In genomic region chr5:91961370-91961769, GRCm38 (mm10) we compare ENCODE assay signal across 8 mouse cellular contexts. TPM values are rescaled to one million over a fixed set of nuclear protein-coding genes. Genes with fewer than 3 reads are reported as not detected.
DNase-seq lines count a peak whose midpoint lies in the region; ATAC-seq and TF ChIP-seq lines count a peak whose summit lies in the region.

No protein-coding gene starts in this region.

- H3K27me3 ChIP-seq in limb, embryonic 15.5 days: no peaks in the 10 kb centered on the region
- no peaks in the 10 kb centered on the region for H3K27me3 ChIP-seq in neural tube, embryonic 12.5 days (replicated peaks)

- H3K27ac ChIP-seq in gastrocnemius, adult 2 months: peak overlapping the region; percentile 97
- peak overlapping the region; percentile 65; the same call in 1 of the 2 replicates for H3K27ac ChIP-seq in limb, embryonic 15.5 days
- H3K27ac ChIP-seq in neural tube, embryonic 12.5 days: no peak overlapping the region

- peaks cover 10% of the 10 kb centered on the region for H3K36me3 ChIP-seq in limb, embryonic 15.5 days
- peaks cover 10% of the 10 kb centered on the region for H3K36me3 ChIP-seq in neural tube, embryonic 12.5 days

- TF ChIP-seq CTCF in gastrocnemius, adult 2 months (IDR thresholded peaks at IDR 0.05): no peak

- peak overlapping the region; percentile 90 for H3K4me3 ChIP-seq in gastrocnemius, adult 2 months
- H3K4me3 ChIP-seq in limb, embryonic 15.5 days: peak overlapping the region; percentile 72
- 0 out of 2 replicates have a peak overlapping the region, but pooled peaks have one; percentile 74 for H3K4me3 ChIP-seq in neural tube, embryonic 12.5 days

- 80% methylated on average over 1 of the region's 1 CpGs for WGBS in limb, embryonic 15.5 days
- 84% methylated on average over 1 of the region's 1 CpGs for WGBS in neural tube, embryonic 12.5 days

- intact Hi-C loops in gastrocnemius, adult 2 months (cut with DNase I): loop anchor here (5.0 to 10.0 kb wide), 2 partner anchors 156 to 1303 kb away; partner anchors contain the start of gene Ccng2
- intact Hi-C loops in heart, postnatal 10 days (cut with DNase I): loop anchor here (5.0 kb wide), 1 partner anchor 156 kb away; no protein-coding TSS in a partner anchor
- intact Hi-C loops in gastrocnemius, postnatal 14 days (cut with DNase I; ENCODE audit: low total_unique reads): loop anchor here (5.0 kb wide), 1 partner anchor 156 kb away; no protein-coding TSS in a partner anchor

- peaks cover 21% of the 10 kb centered on the region for H3K4me1 ChIP-seq in limb, embryonic 15.5 days
- peaks cover 18% of the 10 kb centered on the region for H3K4me1 ChIP-seq in neural tube, embryonic 12.5 days

- DNase-seq in gastrocnemius, adult 2 months: no peak
- no peak for DNase-seq in gastrocnemius, postnatal 4 days (ENCODE audit: low spot score in 2 of 2)
- DNase-seq in adipocyte (ENCODE audit: low spot score): peak; percentile 84
- peak; percentile 8 to 17 for DNase-seq in heart, postnatal 10 days
- no peak for DNase-seq in frontal cortex, postnatal 36 days (ENCODE audit: low spot score in 2 of 2)
- no peak for DNase-seq in gastrocnemius, postnatal 14 days

- no peaks in the 10 kb centered on the region for H3K9me3 ChIP-seq in limb, embryonic 15.5 days
- H3K9me3 ChIP-seq in neural tube, embryonic 12.5 days: no peaks in the 10 kb centered on the region

- no peak for ATAC-seq in limb, embryonic 15.5 days (ENCODE audit: insufficient number of reproducible peaks, low FRiP score, low TSS enrichment, low read depth)
- no peak for ATAC-seq in neural tube, embryonic 12.5 days (ENCODE audit: low FRiP score, low read depth)

- no peak overlapping the region for H3K9ac ChIP-seq in limb, embryonic 15.5 days
- H3K9ac ChIP-seq in neural tube, embryonic 12.5 days: no peak overlapping the region

- H3K4me2 ChIP-seq in limb, embryonic 15.5 days: peak overlapping the region; percentile 51
- peak overlapping the region; percentile 72 for H3K4me2 ChIP-seq in neural tube, embryonic 12.5 days (replicated peaks)

RNA-seq across cellular contexts. Expression of gene Rchy1, which starts 1.5 kb away (rescaled TPM):
- total RNA-seq in gastrocnemius, adult 2 months (2021): 10 to 100 TPM; 28.2 to 31.2 TPM
- 10 to 100 TPM; 42.5 to 45.0 TPM for total RNA-seq in gastrocnemius, postnatal 4 days (2021)
- 10 to 100 TPM; 38.3 to 42.3 TPM for total RNA-seq in heart, postnatal 10 days (2021)
- 78.8 and 82.2 TPM in 2 replicates for polyA plus RNA-seq in limb, embryonic 15.5 days (2015; fragmentation: Nextera tagmentation; extraction: Ambion mirVana)
- polyA plus RNA-seq in neural tube, embryonic 12.5 days (2016; fragmentation: Nextera tagmentation; extraction: Ambion mirVana): 70.6 and 78.8 TPM in 2 replicates
- 10 to 100 TPM; 28.0 to 29.5 TPM for total RNA-seq in gastrocnemius, postnatal 14 days (2021)

RNA-seq across cellular contexts. Expression of gene Odaph, which starts 25.9 kb away (rescaled TPM):
- not detected for total RNA-seq in gastrocnemius, adult 2 months (2021)
- not detected for total RNA-seq in gastrocnemius, postnatal 4 days (2021)
- not detected for total RNA-seq in heart, postnatal 10 days (2021)
- polyA plus RNA-seq in limb, embryonic 15.5 days (2015; fragmentation: Nextera tagmentation; extraction: Ambion mirVana): 0.20 TPM in 1 of 2 replicates, not detected in the other
- not detected in 2 replicates for polyA plus RNA-seq in neural tube, embryonic 12.5 days (2016; fragmentation: Nextera tagmentation; extraction: Ambion mirVana)
- total RNA-seq in gastrocnemius, postnatal 14 days (2021): not detected

Comparison
In these comparisons a context has a peak if more than half of its experiments do, and no peak if none do; other contexts are left out.
1. DNase-seq: peak in adipocyte (single experiment) and heart, postnatal 10 days (2 of 2); none in gastrocnemius, adult 2 months (single experiment), gastrocnemius, postnatal 4 days (0 of 2), frontal cortex, postnatal 36 days (0 of 2) and gastrocnemius, postnatal 14 days (single experiment).
2. Peak in every context shown above with its lines, with median percentiles within 50 percentile points of each other: H3K4me3 ChIP-seq.